Mouse (Mus musculus) heart, adult 2 months (tissue): ENCODE data around the gene Timp2.

Source experiments
- CTCF ChIP-seq: fragments of 200-600 bp; IDR thresholded peaks from 2 replicates; pipeline ENCODE4 v1.8.1; 2022; ENCODE audit warnings: antibody characterized with exemption, mild to moderate bottlenecking, moderate library complexity
- EP300 ChIP-seq: fragments of 200-500 bp; IDR thresholded peaks from 2 replicates; pipeline ENCODE4 v1.6.1; 2011; ENCODE audit warnings: low read depth, low read length, control low read depth; ENCODE audit not compliant: insufficient read depth
- POLR2A ChIP-seq: fragments of 200-500 bp; IDR thresholded peaks from 2 replicates; pipeline ENCODE4 v1.6.1; 2011; ENCODE audit warnings: mild to moderate bottlenecking, low read depth, low read length, control low read depth; ENCODE audit not compliant: insufficient read depth

GRCm38 (mm10) chr11:118289037-118289511 lies 66.5 kb downstream of the Timp2 start:
- TF ChIP-seq POLR2A (no peak), CTCF (no peak), EP300 (no peak)
